In the genomic region with DNA sequence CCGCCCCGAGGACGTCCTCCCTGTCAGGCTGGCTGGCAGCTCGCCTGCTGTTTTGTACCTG, we compare ENCODE assay signal across 8 mouse cellular contexts. TPM values are rescaled to one million over a fixed set of nuclear protein-coding genes. Genes with fewer than 3 reads are reported as not detected.
DNase-seq lines count a peak whose midpoint lies in the region; ATAC-seq and TF ChIP-seq lines count a peak whose summit lies in the region.
"Not testable (repeated sequence)": the region's sequence is repeated elsewhere in the genome, so short reads cannot be mapped to it uniquely, and the experiment has no call there.

A gene (plus strand): TSS at position 14 of the 61 bp plus-strand sequence.

- H3K4me3 ChIP-seq in bone marrow, adult 2 months (replicated peaks; ENCODE audit: control insufficient read depth, low read depth, low read length) = peak within 1 kb of the TSS; percentile 90
- peak within 1 kb of the TSS; percentile 49 for H3K4me3 ChIP-seq in forebrain, embryonic 12.5 days (replicated peaks)
- peak within 1 kb of the TSS; percentile 59 for H3K4me3 ChIP-seq in heart, embryonic 10.5 days
- H3K4me3 ChIP-seq in hindbrain, embryonic 14.5 days (replicated peaks; ENCODE audit: low read length) = peak within 1 kb of the TSS; percentile 53
- H3K4me3 ChIP-seq in liver, embryonic 12.5 days = peak within 1 kb of the TSS; percentile 64
- H3K4me3 ChIP-seq in midbrain, embryonic 15.5 days = peak within 1 kb of the TSS; percentile 61
- H3K4me3 ChIP-seq in thymus, adult 2 months (ENCODE audit: control insufficient read depth, insufficient read depth, low read length) = peak within 1 kb of the TSS; percentile 68

- not testable (repeated sequence) for TF ChIP-seq POLR2A in bone marrow, adult 2 months (IDR thresholded peaks at IDR 0.05; ENCODE audit: borderline replicate concordance, control insufficient read depth, low read depth, low read length); thymus, adult 2 months (IDR thresholded peaks at IDR 0.05; ENCODE audit: control insufficient read depth, extremely low read depth, insufficient read depth, low read length, poor library complexity)

- not testable (repeated sequence) for H3K27me3 ChIP-seq in forebrain, embryonic 12.5 days; heart, embryonic 10.5 days (ENCODE audit: insufficient read depth, poor library complexity, severe bottlenecking); hindbrain, embryonic 14.5 days (ENCODE audit: control insufficient read depth, insufficient read depth, low read length); liver, embryonic 12.5 days (replicated peaks); midbrain, embryonic 15.5 days (replicated peaks); thymus, adult 2 months (ENCODE audit: control insufficient read depth, insufficient read depth, low read length)

- 0% methylated on average over 3 of the region's 4 CpGs for WGBS in bone marrow, adult 2 months
- 0% methylated on average over 3 of the region's 4 CpGs for WGBS in forebrain, embryonic 12.5 days
- WGBS in heart, embryonic 10.5 days = 0% methylated on average over 2 of the region's 4 CpGs
- no CpG with 5 or more reads among the region's 4 CpGs for WGBS in hindbrain, embryonic 14.5 days
- WGBS in liver, embryonic 12.5 days (ENCODE audit: insufficient replicate concordance) = 0% methylated on average over 3 of the region's 4 CpGs
- WGBS in midbrain, embryonic 15.5 days = 0% methylated on average over 3 of the region's 4 CpGs
- 0% methylated on average over 2 of the region's 4 CpGs for whole genome bisulfite sequencing in thymus, adult 2 months

- peak within 1 kb of the TSS; percentile 60 for H3K9ac ChIP-seq in forebrain, embryonic 12.5 days
- H3K9ac ChIP-seq in hindbrain, embryonic 14.5 days = peak within 1 kb of the TSS; percentile 79
- H3K9ac ChIP-seq in liver, embryonic 12.5 days = peak within 1 kb of the TSS; percentile 77
- H3K9ac ChIP-seq in midbrain, embryonic 15.5 days = peak within 1 kb of the TSS; percentile 56

- TF ChIP-seq CTCF in bone marrow, adult 2 months (IDR thresholded peaks at IDR 0.05; ENCODE audit: control insufficient read depth, insufficient read depth, low read length); thymus, adult 2 months (IDR thresholded peaks at IDR 0.05; ENCODE audit: borderline replicate concordance, control insufficient read depth, extremely low read depth, insufficient read depth, low read length, poor library complexity): not testable (repeated sequence)

- peak within 1 kb of the TSS; percentile 84 for H3K27ac ChIP-seq in bone marrow, adult 2 months (ENCODE audit: control insufficient read depth, insufficient read depth, low read depth, low read length, poor library complexity)
- H3K27ac ChIP-seq in forebrain, embryonic 12.5 days = peak within 1 kb of the TSS; percentile 78
- H3K27ac ChIP-seq in heart, embryonic 10.5 days = peak within 1 kb of the TSS; percentile 85
- peak within 1 kb of the TSS; percentile 84 for H3K27ac ChIP-seq in hindbrain, embryonic 14.5 days
- peak within 1 kb of the TSS; percentile 87 for H3K27ac ChIP-seq in liver, embryonic 12.5 days
- peak within 1 kb of the TSS; percentile 84 for H3K27ac ChIP-seq in midbrain, embryonic 15.5 days
- not testable (repeated sequence) for H3K27ac ChIP-seq in thymus, adult 2 months (ENCODE audit: control insufficient read depth, insufficient read depth, low read length)

- peak within 1 kb of the TSS; percentile 67 for H3K4me2 ChIP-seq in forebrain, embryonic 12.5 days
- peak within 1 kb of the TSS; percentile 72 for H3K4me2 ChIP-seq in hindbrain, embryonic 14.5 days (replicated peaks)
- peak within 1 kb of the TSS; percentile 78 for H3K4me2 ChIP-seq in liver, embryonic 12.5 days
- H3K4me2 ChIP-seq in midbrain, embryonic 15.5 days = peak within 1 kb of the TSS; percentile 67

- not testable (repeated sequence) for ATAC-seq in forebrain, embryonic 12.5 days (ENCODE audit: low FRiP score); hindbrain, embryonic 14.5 days (ENCODE audit: low FRiP score); liver, embryonic 12.5 days; midbrain, embryonic 15.5 days (replicated peaks)

- not testable (repeated sequence) for H3K4me1 ChIP-seq in bone marrow, adult 2 months (ENCODE audit: control insufficient read depth, insufficient read depth, low read length); forebrain, embryonic 12.5 days; heart, embryonic 10.5 days; hindbrain, embryonic 14.5 days (replicated peaks; ENCODE audit: control insufficient read depth, insufficient read depth, low read length); midbrain, embryonic 15.5 days; thymus, adult 2 months (replicated peaks; ENCODE audit: control insufficient read depth, insufficient read depth, low read length)
- peaks cover 12% of the 10 kb centered on the region for H3K4me1 ChIP-seq in liver, embryonic 12.5 days

- not testable (repeated sequence) for H3K36me3 ChIP-seq in forebrain, embryonic 12.5 days (replicated peaks); heart, embryonic 10.5 days; hindbrain, embryonic 14.5 days (replicated peaks; ENCODE audit: control insufficient read depth, insufficient read depth); liver, embryonic 12.5 days; midbrain, embryonic 15.5 days (replicated peaks); thymus, adult 2 months (ENCODE audit: control insufficient read depth, insufficient read depth, low read length)

- not testable (repeated sequence) for DNase-seq in heart, embryonic 10.5 days (ENCODE audit: low spot score); hindbrain, embryonic 14.5 days (ENCODE audit: low spot score); layer of hippocampus, postnatal 25 days (ENCODE audit: extremely low spot score in 1 of 2, low spot score in 1 of 2); thymus, adult 2 months

- not testable (repeated sequence) for H3K9me3 ChIP-seq in forebrain, embryonic 12.5 days; heart, embryonic 10.5 days; hindbrain, embryonic 14.5 days (ENCODE audit: control insufficient read depth, low read length); liver, embryonic 12.5 days (replicated peaks); midbrain, embryonic 15.5 days

RNA-seq across cellular contexts. Expression of the gene that starts here (rescaled TPM):
- 1.5 and 2.9 TPM in 2 replicates for polyA plus RNA-seq in bone marrow, adult 2 months (2011; ENCODE audit: insufficient read depth, insufficient read length, low replicate concordance, missing spikeins)
- 8.6 and 9.3 TPM in 2 replicates for polyA plus RNA-seq in forebrain, embryonic 12.5 days (2016; fragmentation: Nextera tagmentation; extraction: Ambion mirVana)
- 8.8 and 12.2 TPM in 2 replicates for polyA plus RNA-seq in heart, embryonic 10.5 days (2016; fragmentation: Nextera tagmentation; extraction: Ambion mirVana)
- polyA plus RNA-seq in hindbrain, embryonic 14.5 days (2014; fragmentation: Nextera tagmentation; extraction: Ambion mirVana) = 10.7 and 11.3 TPM in 2 replicates
- 10 to 100 TPM; 12.2 to 14.6 TPM for total RNA-seq in layer of hippocampus, postnatal 25 days (2021)
- polyA plus RNA-seq in liver, embryonic 12.5 days (2016; fragmentation: Nextera tagmentation; extraction: Ambion mirVana) = 4.2 and 4.4 TPM in 2 replicates
- 14.3 and 14.5 TPM in 2 replicates for polyA plus RNA-seq in midbrain, embryonic 15.5 days (2015; fragmentation: Nextera tagmentation; extraction: Ambion mirVana)
- 4.8 and 6.4 TPM in 2 replicates for polyA plus RNA-seq in thymus, adult 2 months (2012; rRNA removed)
